Mouse (Mus musculus) mature B cell (primary cell): Measurements from ENCODE around the gene Bpnt1.
"Not testable (repeated sequence)": the region's sequence is repeated elsewhere in the genome, so short reads cannot be mapped to it uniquely, and the experiment has no call there.

ENCODE experiments used
- in situ Hi-C: fragments of 300-500 bp; cut with MboI; formaldehyde crosslinking; loops from 2 replicates; pipeline ENCODE4 v1.14.3; 2019

Bpnt1 gene

GRCm38 (mm10) chr1:185331983-185332430, at the start of gene Bpnt1:
Gene Bpnt1 (plus strand): TSS chr1:185332149.
- in situ Hi-C loops, result no loop called here

- in situ Hi-C loops, result no loop called here
Measured at GRCm38 (mm10) chr1:185282846-185283245, 49.1 kb upstream of the Bpnt1 start.

- in situ Hi-C loops, result no loop called here
Measured at GRCm38 (mm10) chr1:185283247-185283646, 48.7 kb upstream of the Bpnt1 start.

GRCm38 (mm10) chr1:185284740-185285139, 47.2 kb upstream of the Bpnt1 start:
- in situ Hi-C loops, result no loop called here

- in situ Hi-C loops, result no loop called here
Measured at GRCm38 (mm10) chr1:185285171-185285570, 46.8 kb upstream of the Bpnt1 start.

GRCm38 (mm10) chr1:185287066-185287465, 44.9 kb upstream of the Bpnt1 start:
- in situ Hi-C loops, result no loop called here

- in situ Hi-C loops, result no loop called here
Measured at GRCm38 (mm10) chr1:185289231-185289630, 42.7 kb upstream of the Bpnt1 start.

- in situ Hi-C loops, result no loop called here
Measured at GRCm38 (mm10) chr1:185291336-185291735, 40.6 kb upstream of the Bpnt1 start.

GRCm38 (mm10) chr1:185292646-185293360, 39.1 kb upstream of the Bpnt1 start:
- in situ Hi-C loops, result no loop called here

GRCm38 (mm10) chr1:185296850-185297249, 35.1 kb upstream of the Bpnt1 start:
- in situ Hi-C loops, result no loop called here

GRCm38 (mm10) chr1:185298496-185298895, 33.5 kb upstream of the Bpnt1 start:
- in situ Hi-C loops, result no loop called here

- in situ Hi-C loops, result no loop called here
Measured at GRCm38 (mm10) chr1:185302816-185303215, 29.1 kb upstream of the Bpnt1 start.

GRCm38 (mm10) chr1:185306836-185307235, 25.1 kb upstream of the Bpnt1 start:
- in situ Hi-C loops, result no loop called here

- in situ Hi-C loops, result no loop called here
Measured at GRCm38 (mm10) chr1:185307645-185308044, 24.3 kb upstream of the Bpnt1 start.

GRCm38 (mm10) chr1:185308334-185308733, 23.6 kb upstream of the Bpnt1 start:
- in situ Hi-C loops, result no loop called here

- in situ Hi-C loops, result no loop called here
Measured at GRCm38 (mm10) chr1:185308908-185309307, 23.0 kb upstream of the Bpnt1 start.

GRCm38 (mm10) chr1:185311949-185312348, 20.0 kb upstream of the Bpnt1 start:
- in situ Hi-C loops, result no loop called here

- in situ Hi-C loops, result no loop called here
Measured at GRCm38 (mm10) chr1:185314546-185314945, 17.4 kb upstream of the Bpnt1 start.

- in situ Hi-C loops, result no loop called here
Measured at GRCm38 (mm10) chr1:185315846-185316568, 15.9 kb upstream of the Bpnt1 start.

GRCm38 (mm10) chr1:185327754-185328345, 4.1 kb upstream of the Bpnt1 start:
- in situ Hi-C loops, result not testable (repeated sequence)

- in situ Hi-C loops, result no loop called here
Measured at GRCm38 (mm10) chr1:185328721-185329610, 3.0 kb upstream of the Bpnt1 start, which contains the start of gene Iars2. Gene Iars2 (minus strand): TSS chr1:185329396.

- in situ Hi-C loops, result no loop called here
Measured at GRCm38 (mm10) chr1:185329851-185330250, 2.1 kb upstream of the Bpnt1 start.
